Mouse (Mus musculus) CH12.LX (cell line): ENCODE measurements around the gene Plau. TPM values are rescaled to one million over a fixed set of nuclear protein-coding genes. Genes with fewer than 3 reads are reported as not detected.
A peak's percentile ranks its signal among the peaks of the same experiment; 100 is the strongest.

ENCODE experiments used
- DNase-seq: peaks from one replicate; pipeline ENCODE4 v3.0.0-alpha.2; 2013; ENCODE audit errors: extremely low read depth
- H3K27ac ChIP-seq: 2 replicates; pipeline ENCODE4 v1.5.1; 2012; ENCODE audit warnings: low read depth, mild to moderate bottlenecking, control low read depth, moderate library complexity; ENCODE audit not compliant: insufficient read depth
- H3K27me3 ChIP-seq: replicated peaks from 2 replicates; pipeline ENCODE3; 2012; ENCODE audit warnings: inconsistent platforms
- H3K36me3 ChIP-seq, 2 experiments: replicated peaks in 1 of 2; 2 replicates each; pipeline versions ENCODE3 to v1.6.1; 2012; ENCODE audit warnings: inconsistent platforms in 1 of 2, low read length in 1 of 2, mild to moderate bottlenecking in 1 of 2, mixed read lengths in 1 of 2, moderate library complexity in 1 of 2; ENCODE audit not compliant: control insufficient read depth in 1 of 2, insufficient read depth in 1 of 2
- H3K4me1 ChIP-seq, 2 experiments: 2 replicates each; pipeline ENCODE4 v1.6.1; 2012; ENCODE audit warnings: inconsistent platforms in 1 of 2, moderate library complexity in 1 of 2; ENCODE audit not compliant: insufficient read depth in 2 of 2, control insufficient read depth in 1 of 2
- H3K4me2 ChIP-seq: 2 replicates; pipeline ENCODE4 v1.6.1; 2012; ENCODE audit warnings: low read depth, mild to moderate bottlenecking, control low read depth; ENCODE audit not compliant: poor library complexity, insufficient read depth, severe bottlenecking
- H3K4me3 ChIP-seq, 3 experiments: fragments of 150-350 bp in 1 of 3; sonication (generic) in 1 of 3; replicated peaks in 1 of 3; 2 replicates each; pipeline versions ENCODE3 to v1.5.1; 2011 to 2012; ENCODE audit warnings: low read depth in 2 of 3, low read length in 2 of 3, mild to moderate bottlenecking in 2 of 3, moderate library complexity in 2 of 3, control low read depth in 1 of 3, improper control_type of control experiment in 1 of 3, inconsistent platforms in 1 of 3, mixed read lengths in 1 of 3; ENCODE audit not compliant: poor library complexity in 1 of 3
- H3K79me2 ChIP-seq: replicated peaks from 2 replicates; pipeline ENCODE4 v1.6.1; 2012; ENCODE audit warnings: mild to moderate bottlenecking, moderate library complexity; ENCODE audit not compliant: control insufficient read depth, poor library complexity, insufficient read depth, severe bottlenecking; ENCODE audit errors: extremely low read depth
- H3K9ac ChIP-seq: 2 replicates; pipeline ENCODE4 v1.6.1; 2012; ENCODE audit warnings: low read depth, mild to moderate bottlenecking, control low read depth, moderate library complexity; ENCODE audit not compliant: insufficient read depth
- H3K9me3 ChIP-seq: replicated peaks from 2 replicates; pipeline ENCODE3; 2012; ENCODE audit warnings: low read length, inconsistent platforms, mixed read lengths
- CHD1 ChIP-seq: IDR thresholded peaks from 2 replicates; pipeline ENCODE4 v1.6.1; 2012; ENCODE audit warnings: low read depth, low read length, improper control_type of control experiment, inconsistent platforms
- CHD2 ChIP-seq: IDR thresholded peaks from 2 replicates; pipeline ENCODE4 v1.6.1; 2011; ENCODE audit warnings: low read length, improper control_type of control experiment
- CTCF ChIP-seq, 2 experiments: IDR thresholded peaks in 1 of 2; conservative IDR thresholded peaks in 1 of 2; 2 replicates each; pipeline ENCODE4 v1.5.1; 2011 to 2012; ENCODE audit warnings: low read depth in 2 of 2, low read length in 2 of 2, improper control_type of control experiment in 1 of 2, inconsistent platforms in 1 of 2, mild to moderate bottlenecking in 1 of 2, moderate library complexity in 1 of 2
- ELF1 ChIP-seq: IDR thresholded peaks from 2 replicates; pipeline ENCODE4 v1.6.1; 2014; ENCODE audit warnings: low read depth, mild to moderate bottlenecking, inconsistent platforms, low read length, improper control_type of control experiment
- ETS1 ChIP-seq: conservative IDR thresholded peaks from 2 replicates; pipeline ENCODE4 v1.6.1; 2012; ENCODE audit warnings: low read depth, mild to moderate bottlenecking, inconsistent platforms, low read length, improper control_type of control experiment, moderate library complexity
- GABPA ChIP-seq: IDR thresholded peaks from 2 replicates; pipeline ENCODE4 v1.6.1; 2012; ENCODE audit warnings: low read depth, low read length, improper control_type of control experiment, inconsistent platforms; ENCODE audit not compliant: insufficient replicate concordance
- HCFC1 ChIP-seq: IDR thresholded peaks from 2 replicates; pipeline ENCODE4 v1.6.1; 2012; ENCODE audit warnings: low read depth, mild to moderate bottlenecking, inconsistent platforms, low read length, improper control_type of control experiment
- IRF4 ChIP-seq: IDR thresholded peaks from 2 replicates; pipeline ENCODE4 v1.6.1; 2014; ENCODE audit warnings: low read depth, mild to moderate bottlenecking, inconsistent platforms, low read length, improper control_type of control experiment
- JUN ChIP-seq: IDR thresholded peaks from 2 replicates; pipeline ENCODE4 v1.6.1; 2011; ENCODE audit warnings: low read depth, mild to moderate bottlenecking, low read length, improper control_type of control experiment, moderate library complexity; ENCODE audit not compliant: insufficient read depth
- JUND ChIP-seq: conservative IDR thresholded peaks from 2 replicates; pipeline ENCODE4 v1.6.1; 2011; ENCODE audit warnings: low read depth, low read length, improper control_type of control experiment
- KAT2A ChIP-seq: IDR thresholded peaks from 2 replicates; pipeline ENCODE4 v1.6.1; 2012; ENCODE audit warnings: low read length, improper control_type of control experiment, inconsistent platforms; ENCODE audit not compliant: insufficient replicate concordance
- MAX ChIP-seq: IDR thresholded peaks from 2 replicates; pipeline ENCODE4 v1.6.1; 2011; ENCODE audit warnings: low read length, improper control_type of control experiment
- MAZ ChIP-seq: IDR thresholded peaks from 2 replicates; pipeline ENCODE4 v1.6.1; 2012; ENCODE audit warnings: low read depth, mild to moderate bottlenecking, inconsistent platforms, low read length, improper control_type of control experiment, moderate library complexity
- MEF2A ChIP-seq: IDR thresholded peaks from 2 replicates; pipeline ENCODE4 v1.6.1; 2014; ENCODE audit warnings: low read depth, mild to moderate bottlenecking, inconsistent platforms, low read length, improper control_type of control experiment, borderline replicate concordance
- MYC ChIP-seq: IDR thresholded peaks from 2 replicates; pipeline ENCODE4 v1.6.1; 2011; ENCODE audit warnings: low read depth, mild to moderate bottlenecking, improper control_type of control experiment, low read length
- NELFE ChIP-seq: IDR thresholded peaks from 2 replicates; pipeline ENCODE4 v1.6.1; 2011; ENCODE audit warnings: low read depth, low read length, improper control_type of control experiment
- NRF1 ChIP-seq: IDR thresholded peaks from 2 replicates; pipeline ENCODE4 v1.6.1; 2014; ENCODE audit warnings: low read depth, mild to moderate bottlenecking, inconsistent platforms, low read length, improper control_type of control experiment, moderate library complexity
- PAX5 ChIP-seq: IDR thresholded peaks from 2 replicates; pipeline ENCODE4 v1.6.1; 2012; ENCODE audit warnings: low read length, inconsistent platforms, mixed read lengths
- POLR2A ChIP-seq: IDR thresholded peaks from 2 replicates; pipeline ENCODE4 v1.6.1; 2011; ENCODE audit warnings: low read depth, mild to moderate bottlenecking, improper control_type of control experiment, low read length
- RAD21 ChIP-seq: IDR thresholded peaks from 2 replicates; pipeline ENCODE4 v1.6.1; 2011; ENCODE audit warnings: low read depth, mild to moderate bottlenecking, low read length, improper control_type of control experiment, moderate library complexity
- SIN3A ChIP-seq: IDR thresholded peaks from 2 replicates; pipeline ENCODE4 v1.6.1; 2012; ENCODE audit warnings: low read length, improper control_type of control experiment, inconsistent platforms
- SMC3 ChIP-seq: IDR thresholded peaks from 2 replicates; pipeline ENCODE4 v1.6.1; 2011; ENCODE audit warnings: low read depth, low read length, improper control_type of control experiment
- TBP ChIP-seq: conservative IDR thresholded peaks from 2 replicates; pipeline ENCODE4 v1.6.1; 2011; ENCODE audit warnings: low read depth, low read length, improper control_type of control experiment
- UBTF ChIP-seq: IDR thresholded peaks from 2 replicates; pipeline ENCODE4 v1.6.1; 2012; ENCODE audit warnings: low read depth, mild to moderate bottlenecking, inconsistent platforms, low read length, improper control_type of control experiment, moderate library complexity
- USF1 ChIP-seq: IDR thresholded peaks from 2 replicates; pipeline ENCODE4 v1.6.1; 2014; ENCODE audit warnings: low read depth, mild to moderate bottlenecking, inconsistent platforms, low read length, improper control_type of control experiment
- USF2 ChIP-seq: conservative IDR thresholded peaks from 2 replicates; pipeline ENCODE4 v1.6.1; 2011; ENCODE audit warnings: low read depth, low read length, improper control_type of control experiment
- ZC3H11A ChIP-seq: IDR thresholded peaks from 2 replicates; pipeline ENCODE4 v1.6.1; 2012; ENCODE audit warnings: low read depth, mild to moderate bottlenecking, inconsistent platforms, low read length, improper control_type of control experiment
- ZMIZ1 ChIP-seq: IDR thresholded peaks from 2 replicates; pipeline ENCODE4 v1.6.1; 2012; ENCODE audit warnings: low read depth, mild to moderate bottlenecking, inconsistent platforms, low read length, improper control_type of control experiment
- ZNF384 ChIP-seq: IDR thresholded peaks from 2 replicates; pipeline ENCODE4 v1.6.1; 2012; ENCODE audit warnings: low read depth, low read length, improper control_type of control experiment, inconsistent platforms
- dilution Hi-C: fragments of 300-500 bp; cut with MboI; formaldehyde crosslinking; loops from 2 replicates; pipeline ENCODE4 v1.14.3; 2020; ENCODE audit warnings: low sequenced_read_pairs; ENCODE audit not compliant: extremely low pct_unique_long_range_greater_than_20kb, extremely low pct_ligation_motif_present
- in situ Hi-C: fragments of 300-500 bp; cut with MboI; formaldehyde crosslinking; loops from 3 replicates; pipeline ENCODE4 v1.14.3; 2019; ENCODE audit warnings: low sequenced_read_pairs, low pct_ligation_motif_present, low pct_unique_long_range_greater_than_20kb, mixed read lengths
- polyA plus RNA-seq: library from polyadenylated mRNA; unstranded; fragments of >175 nt; gene quantifications from 2 replicates; pipeline ENCODE4 v1.2.1, GENCODE M21; 2012; ENCODE audit warnings: low read depth; ENCODE audit not compliant: insufficient read length
- total RNA-seq, 2 experiments: library from RNA; depleted of rRNA; stranded (reverse); fragments of 300-350 nt in 1 of 2; fragments of >200 nt in 1 of 2; gene quantifications; 2 replicates each; pipeline ENCODE4 v1.2.3; 2012 to 2014

Gene Plau
- total and polyA plus RNA-seq, 3 experiments = 1.8 to 2.8 (median 2.4) TPM

GRCm38 (mm10) chr14:20792922-20793757, 43.3 kb upstream of the Plau start:
- dilution Hi-C loops = no loop called here
- Histone ChIP-seq H3K9me3 (no peaks in the 10 kb centered on the region), H3K27ac (no peak overlapping the region), H3K4me1 (peaks cover 10 to 53% of the 10 kb centered on the region in 2 experiments), H3K36me3 (peaks cover 25 to 46% of the 10 kb centered on the region in 2 experiments), H3K79me2 (peaks cover 4% of the 10 kb centered on the region; the same call in 1 of the 2 replicates), H3K4me2 (peak overlapping the region; percentile 96), H3K4me3 (peak overlapping the region; percentile 47 to 94 (median 75)), H3K9ac (peak overlapping the region; percentile 84), H3K27me3 (no peaks in the 10 kb centered on the region)
- DNase-seq = no peak
- in situ Hi-C loops = loop anchor here (25.0 kb wide), 1 partner anchor 219 kb away; no protein-coding TSS in a partner anchor
- TF ChIP-seq CHD2 (0 out of 2 replicates have a peak, but pooled peaks have one; percentile 29), HCFC1 (no peak)

- DNase-seq = peak; percentile 82
- dilution Hi-C loops = no loop called here
- Histone ChIP-seq H3K79me2 (peaks cover 4% of the 10 kb centered on the region; the same call in 1 of the 2 replicates), H3K27me3 (no peaks in the 10 kb centered on the region), H3K4me1 (peaks cover 7 to 49% of the 10 kb centered on the region in 2 experiments), H3K9me3 (no peaks in the 10 kb centered on the region), H3K27ac (peak within 1 kb of the TSS; percentile 42; the same call in 1 of the 2 replicates), H3K4me3 (peak within 1 kb of the TSS; percentile 58 to 94 (median 77)), H3K9ac (peak within 1 kb of the TSS; percentile 84), H3K36me3 (peaks cover 21 to 38% of the 10 kb centered on the region in 2 experiments), H3K4me2 (peak within 1 kb of the TSS; percentile 96)
- in situ Hi-C loops = loop anchor here (25.0 kb wide), 1 partner anchor 218 kb away; no protein-coding TSS in a partner anchor
- no peak for TF ChIP-seq TBP
- no peak for TF ChIP-seq MAZ
- no peak for TF ChIP-seq JUND
- TF ChIP-seq IRF4 = 0 out of 2 replicates have a peak, but pooled peaks have one; percentile 0
- no peak for TF ChIP-seq RAD21
- no peak for TF ChIP-seq ETS1
- TF ChIP-seq NRF1 = no peak
- TF ChIP-seq KAT2A = no peak
- no peak for TF ChIP-seq PAX5
- TF ChIP-seq CTCF (conservative IDR thresholded peaks at IDR 0.05 in 1 of 2, IDR thresholded peaks at IDR 0.05 in 1 of 2; ENCODE audit: low read depth in 2 of 2, low read length in 2 of 2) = no peak
- no peak for TF ChIP-seq ELF1
- TF ChIP-seq NELFE = peak; percentile 65
- TF ChIP-seq MYC = peak; percentile 84; the same call in 1 of the 2 replicates
- TF ChIP-seq SIN3A = peak; percentile 41
- no peak for TF ChIP-seq JUN
- no peak for TF ChIP-seq UBTF
- no peak for TF ChIP-seq ZC3H11A
- TF ChIP-seq USF1 = no peak
- no peak for TF ChIP-seq CHD1
- no peak for TF ChIP-seq GABPA
- no peak for TF ChIP-seq MEF2A
- no peak for TF ChIP-seq ZNF384
- peak; percentile 53 for TF ChIP-seq ZMIZ1
- no peak for TF ChIP-seq USF2
- no peak for TF ChIP-seq MAX
- TF ChIP-seq POLR2A = peak; percentile 70
- TF ChIP-seq CHD2 = peak; percentile 89
- no peak for TF ChIP-seq SMC3
Measured at GRCm38 (mm10) chr14:20793758-20794531, 42.5 kb upstream of the Plau start, which contains the start of gene Camk2g. Gene Camk2g, minus strand, starts transcription at chr14:20794088.
